Mouse (Mus musculus): ENCODE measurements around the gene Rasgrp2. TPM values are rescaled to one million over a fixed set of nuclear protein-coding genes. Genes with fewer than 3 reads are reported as not detected.

Gene Rasgrp2
- polyA plus RNA-seq, 1 experiment, result 38.9 TPM

- H3K4me1 ChIP-seq (ENCODE audit: control insufficient read depth, insufficient read depth, insufficient read length, low read length), result no peaks in the 10 kb centered on the region
- no peak overlapping the region for H3K27ac ChIP-seq (replicated peaks; ENCODE audit: low read depth, low read length)
- H3K4me3 ChIP-seq (ENCODE audit: insufficient read depth, low read depth, low read length), result no peak overlapping the region
Measured at GRCm38 (mm10) chr19:6375423-6376254, 23.5 kb upstream of the Rasgrp2 start.

GRCm38 (mm10) chr19:6376255-6376564, 22.9 kb upstream of the Rasgrp2 start:
- H3K27ac ChIP-seq (replicated peaks; ENCODE audit: low read depth, low read length), result no peak overlapping the region
- H3K4me1 ChIP-seq (ENCODE audit: control insufficient read depth, insufficient read depth, insufficient read length, low read length), result no peaks in the 10 kb centered on the region
- H3K4me3 ChIP-seq (ENCODE audit: insufficient read depth, low read depth, low read length), result no peak overlapping the region

GRCm38 (mm10) chr19:6376643-6377042, 22.5 kb upstream of the Rasgrp2 start:
- Histone ChIP-seq H3K4me1 (ENCODE audit: control insufficient read depth, insufficient read depth, insufficient read length, low read length) (no peaks in the 10 kb centered on the region), H3K27ac (replicated peaks; ENCODE audit: low read depth, low read length) (no peak overlapping the region), H3K4me3 (ENCODE audit: insufficient read depth, low read depth, low read length) (no peak overlapping the region)

GRCm38 (mm10) chr19:6377327-6378040, 21.7 kb upstream of the Rasgrp2 start:
- no peak overlapping the region for H3K27ac ChIP-seq (replicated peaks; ENCODE audit: low read depth, low read length)
- H3K4me1 ChIP-seq (ENCODE audit: control insufficient read depth, insufficient read depth, insufficient read length, low read length), result no peaks in the 10 kb centered on the region
- H3K4me3 ChIP-seq (ENCODE audit: insufficient read depth, low read depth, low read length), result no peak overlapping the region

GRCm38 (mm10) chr19:6380411-6381166, 18.6 kb upstream of the Rasgrp2 start:
- Histone ChIP-seq H3K4me1 (ENCODE audit: control insufficient read depth, insufficient read depth, insufficient read length, low read length) (peaks cover 6% of the 10 kb centered on the region), H3K27ac (replicated peaks; ENCODE audit: low read depth, low read length) (no peak overlapping the region), H3K4me3 (ENCODE audit: insufficient read depth, low read depth, low read length) (no peak overlapping the region)

GRCm38 (mm10) chr19:6381238-6381637, 17.9 kb upstream of the Rasgrp2 start:
- Histone ChIP-seq H3K4me1 (ENCODE audit: control insufficient read depth, insufficient read depth, insufficient read length, low read length) (peaks cover 6% of the 10 kb centered on the region), H3K27ac (replicated peaks; ENCODE audit: low read depth, low read length) (no peak overlapping the region), H3K4me3 (ENCODE audit: insufficient read depth, low read depth, low read length) (no peak overlapping the region)

GRCm38 (mm10) chr19:6382323-6382924, 16.7 kb upstream of the Rasgrp2 start:
- H3K27ac ChIP-seq (replicated peaks; ENCODE audit: low read depth, low read length), result no peak overlapping the region
- no peak overlapping the region for H3K4me3 ChIP-seq (ENCODE audit: insufficient read depth, low read depth, low read length)
- H3K4me1 ChIP-seq (ENCODE audit: control insufficient read depth, insufficient read depth, insufficient read length, low read length), result peaks cover 6% of the 10 kb centered on the region

- Histone ChIP-seq H3K4me3 (ENCODE audit: insufficient read depth, low read depth, low read length) (no peak overlapping the region), H3K4me1 (ENCODE audit: control insufficient read depth, insufficient read depth, insufficient read length, low read length) (peaks cover 6% of the 10 kb centered on the region), H3K27ac (replicated peaks; ENCODE audit: low read depth, low read length) (no peak overlapping the region)
Measured at GRCm38 (mm10) chr19:6383470-6383869, 15.7 kb upstream of the Rasgrp2 start.

- H3K4me1 ChIP-seq (ENCODE audit: control insufficient read depth, insufficient read depth, insufficient read length, low read length), result peaks cover 6% of the 10 kb centered on the region
- H3K27ac ChIP-seq (replicated peaks; ENCODE audit: low read depth, low read length), result peak within 1 kb of the TSS; percentile 7; the same call in 1 of the 2 replicates
- peak within 1 kb of the TSS; percentile 46 for H3K4me3 ChIP-seq (ENCODE audit: insufficient read depth, low read depth, low read length)
Measured at GRCm38 (mm10) chr19:6384128-6384527, 15.0 kb upstream of the Rasgrp2 start, which contains the start of gene Pygm. Pygm (plus strand) TSS chr19:6384399.

GRCm38 (mm10) chr19:6384954-6385353, 14.2 kb upstream of the Rasgrp2 start:
- peaks cover 6% of the 10 kb centered on the region for H3K4me1 ChIP-seq (ENCODE audit: control insufficient read depth, insufficient read depth, insufficient read length, low read length)
- peak overlapping the region; percentile 46 for H3K4me3 ChIP-seq (ENCODE audit: insufficient read depth, low read depth, low read length)
- 0 out of 2 replicates have a peak overlapping the region, but pooled peaks have one; percentile 7 for H3K27ac ChIP-seq (replicated peaks; ENCODE audit: low read depth, low read length)

GRCm38 (mm10) chr19:6385419-6385818, 13.7 kb upstream of the Rasgrp2 start:
- H3K4me1 ChIP-seq (ENCODE audit: control insufficient read depth, insufficient read depth, insufficient read length, low read length), result peaks cover 6% of the 10 kb centered on the region
- no peak overlapping the region for H3K27ac ChIP-seq (replicated peaks; ENCODE audit: low read depth, low read length)
- peak overlapping the region; percentile 46 for H3K4me3 ChIP-seq (ENCODE audit: insufficient read depth, low read depth, low read length)

GRCm38 (mm10) chr19:6385821-6386220, 13.3 kb upstream of the Rasgrp2 start:
- peak overlapping the region; percentile 46; the same call in 1 of the 2 replicates for H3K4me3 ChIP-seq (ENCODE audit: insufficient read depth, low read depth, low read length)
- peaks cover 6% of the 10 kb centered on the region for H3K4me1 ChIP-seq (ENCODE audit: control insufficient read depth, insufficient read depth, insufficient read length, low read length)

GRCm38 (mm10) chr19:6386234-6386633, 12.9 kb upstream of the Rasgrp2 start:
- H3K4me1 ChIP-seq (ENCODE audit: control insufficient read depth, insufficient read depth, insufficient read length, low read length), result peaks cover 6% of the 10 kb centered on the region
- no peak overlapping the region for H3K27ac ChIP-seq (replicated peaks; ENCODE audit: low read depth, low read length)
- H3K4me3 ChIP-seq (ENCODE audit: insufficient read depth, low read depth, low read length), result no peak overlapping the region

More at GRCm38 (mm10) chr19:6385821-6386220, 13.3 kb upstream of the Rasgrp2 start:
- no peak overlapping the region for H3K27ac ChIP-seq (replicated peaks; ENCODE audit: low read depth, low read length)

GRCm38 (mm10) chr19:6388006-6388405, 11.1 kb upstream of the Rasgrp2 start:
- no peak overlapping the region for H3K27ac ChIP-seq (replicated peaks; ENCODE audit: low read depth, low read length)
- peaks cover 6% of the 10 kb centered on the region for H3K4me1 ChIP-seq (ENCODE audit: control insufficient read depth, insufficient read depth, insufficient read length, low read length)
- no peak overlapping the region for H3K4me3 ChIP-seq (ENCODE audit: insufficient read depth, low read depth, low read length)

- Histone ChIP-seq H3K27ac (replicated peaks; ENCODE audit: low read depth, low read length) (no peak overlapping the region), H3K4me3 (ENCODE audit: insufficient read depth, low read depth, low read length) (no peak overlapping the region), H3K4me1 (ENCODE audit: control insufficient read depth, insufficient read depth, insufficient read length, low read length) (no peaks in the 10 kb centered on the region; the same call in 1 of the 2 replicates)
Measured at GRCm38 (mm10) chr19:6389803-6390202, 9.3 kb upstream of the Rasgrp2 start.
